ENCODE assay signal across 17 mouse cellular contexts in genomic region chr15:77077906-77078305, GRCm38 (mm10). TPM values are rescaled to one million over a fixed set of nuclear protein-coding genes. Genes with fewer than 3 reads are reported as not detected.
"Had no signal": no experiment of that assay in that cellular context is flagged by ENCODE, and none has a peak within 500 bp of the region (broad histone marks: within the 10 kb centered on the region; RNA-seq: fewer than 3 reads in every experiment).

No protein-coding gene starts in this region.

- H3K4me2 ChIP-seq: limb, embryonic 12.5 days; midbrain, embryonic 13.5 days; neural tube, embryonic 15.5 days had no signal

- H3K27me3 ChIP-seq: limb, embryonic 12.5 days; midbrain, embryonic 13.5 days; neural tube, embryonic 15.5 days had no signal

- DNase-seq: kidney, adult 11 months; kidney, postnatal 10 days; kidney, postnatal 4 days; lung, adult 18-20 months; retina, postnatal 1 day; right cerebral cortex, postnatal 4 days; spleen, adult 18-20 months; thymus, adult 18-20 months; thymus, postnatal 14 days had no signal

- H3K4me3 ChIP-seq: limb, embryonic 12.5 days; midbrain, embryonic 13.5 days; neural tube, embryonic 15.5 days had no signal

- ATAC-seq: midbrain, embryonic 13.5 days had no signal

- H3K9me3 ChIP-seq: limb, embryonic 12.5 days; midbrain, embryonic 13.5 days; neural tube, embryonic 15.5 days had no signal

- H3K27ac ChIP-seq: limb, embryonic 12.5 days; midbrain, embryonic 13.5 days; neural tube, embryonic 15.5 days had no signal

- H3K9ac ChIP-seq: limb, embryonic 12.5 days; midbrain, embryonic 13.5 days; neural tube, embryonic 15.5 days had no signal

RNA-seq across cellular contexts. Expression of gene Mb, which starts 27.4 kb away (rescaled TPM):
- total RNA-seq: left cerebral cortex, postnatal 36 days; megakaryocyte progenitor cell, adult 5-6 weeks had no signal
- polyA plus RNA-seq: midbrain, embryonic 13.5 days had no signal

RNA-seq across cellular contexts. Expression of gene Apol6, which starts 33.4 kb away (rescaled TPM):
- total RNA-seq: layer of hippocampus, postnatal 25 days; megakaryocyte progenitor cell, adult 5-6 weeks had no signal
- polyA plus RNA-seq: kidney, embryonic 14.5 days; limb, embryonic 12.5 days; midbrain, embryonic 13.5 days; neural tube, embryonic 11.5 days; neural tube, embryonic 15.5 days had no signal
